Mouse (Mus musculus): Measurements from ENCODE around the gene Gabbr2. TPM values are rescaled to one million over a fixed set of nuclear protein-coding genes. Genes with fewer than 3 reads are reported as not detected.

The Gabbr2 gene
- polyA plus RNA-seq, 1 experiment from 2014 or later = 0.88 TPM

DNA sequence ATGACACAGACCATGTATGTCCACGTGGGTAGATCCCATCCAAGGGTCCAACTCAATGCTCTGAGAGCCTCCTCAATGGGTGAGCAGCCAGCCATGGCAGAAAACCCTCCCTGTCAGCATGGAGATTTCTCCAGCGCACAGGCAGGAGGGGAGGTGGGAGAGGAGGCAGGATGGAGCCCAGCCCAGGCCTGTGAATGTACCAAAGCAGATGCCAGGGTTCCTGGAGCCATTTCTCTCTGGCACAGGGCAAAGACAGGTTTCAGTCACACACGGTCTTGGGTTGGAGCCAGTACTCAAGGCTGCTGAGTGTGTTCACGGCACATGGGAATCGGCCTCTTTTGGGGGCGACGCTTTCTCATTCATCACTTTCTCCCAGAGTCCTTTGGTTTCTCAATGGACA is 189.3 kb downstream of the Gabbr2 start:
- no peak overlapping the region for H3K27ac ChIP-seq
- H3K4me2 ChIP-seq = no peak overlapping the region
- WGBS = 88% methylated on average over 7 of the region's 7 CpGs
- no peaks in the 10 kb centered on the region for H3K36me3 ChIP-seq (ENCODE audit: poor library complexity, severe bottlenecking)
- ATAC-seq = no peak
- H3K4me1 ChIP-seq = peaks cover 9% of the 10 kb centered on the region
- no peaks in the 10 kb centered on the region for H3K9me3 ChIP-seq (replicated peaks)
- H3K27me3 ChIP-seq = no peaks in the 10 kb centered on the region
- no peak overlapping the region for H3K4me3 ChIP-seq
- H3K9ac ChIP-seq = no peak overlapping the region

- peaks cover 2% of the 10 kb centered on the region for H3K4me1 ChIP-seq
Measured at GRCm38 (mm10) chr4:46799904-46800303, 191.8 kb downstream of the Gabbr2 start.

GRCm38 (mm10) chr4:46795707-46796106 is 196.0 kb downstream of the Gabbr2 start:
- Histone ChIP-seq H3K36me3 (ENCODE audit: poor library complexity, severe bottlenecking) (no peaks in the 10 kb centered on the region), H3K4me2 (no peak overlapping the region), H3K27ac (no peak overlapping the region), H3K4me1 (no peaks in the 10 kb centered on the region), H3K4me3 (no peak overlapping the region), H3K9me3 (replicated peaks) (no peaks in the 10 kb centered on the region), H3K27me3 (no peaks in the 10 kb centered on the region), H3K9ac (no peak overlapping the region)
- ATAC-seq = no peak
- WGBS = 61% methylated on average over 7 of the region's 7 CpGs

More at GRCm38 (mm10) chr4:46799904-46800303, 191.8 kb downstream of the Gabbr2 start:
- ATAC-seq = no peak
- no peak overlapping the region for H3K27ac ChIP-seq
- no peaks in the 10 kb centered on the region for H3K36me3 ChIP-seq (ENCODE audit: poor library complexity, severe bottlenecking)
- H3K9me3 ChIP-seq (replicated peaks) = no peaks in the 10 kb centered on the region
- H3K4me2 ChIP-seq = no peak overlapping the region
- H3K27me3 ChIP-seq = no peaks in the 10 kb centered on the region
- no peak overlapping the region for H3K4me3 ChIP-seq
- H3K9ac ChIP-seq = no peak overlapping the region
- 39% methylated on average over 4 of the region's 4 CpGs for WGBS

GRCm38 (mm10) chr4:46794583-46794982 is 197.1 kb downstream of the Gabbr2 start:
- Histone ChIP-seq H3K9ac (no peak overlapping the region), H3K4me1 (no peaks in the 10 kb centered on the region), H3K27me3 (no peaks in the 10 kb centered on the region), H3K27ac (no peak overlapping the region), H3K4me2 (no peak overlapping the region), H3K36me3 (ENCODE audit: poor library complexity, severe bottlenecking) (no peaks in the 10 kb centered on the region), H3K4me3 (no peak overlapping the region), H3K9me3 (replicated peaks) (no peaks in the 10 kb centered on the region)
- 90% methylated on average over 7 of the region's 7 CpGs for WGBS
- ATAC-seq = no peak

DNA sequence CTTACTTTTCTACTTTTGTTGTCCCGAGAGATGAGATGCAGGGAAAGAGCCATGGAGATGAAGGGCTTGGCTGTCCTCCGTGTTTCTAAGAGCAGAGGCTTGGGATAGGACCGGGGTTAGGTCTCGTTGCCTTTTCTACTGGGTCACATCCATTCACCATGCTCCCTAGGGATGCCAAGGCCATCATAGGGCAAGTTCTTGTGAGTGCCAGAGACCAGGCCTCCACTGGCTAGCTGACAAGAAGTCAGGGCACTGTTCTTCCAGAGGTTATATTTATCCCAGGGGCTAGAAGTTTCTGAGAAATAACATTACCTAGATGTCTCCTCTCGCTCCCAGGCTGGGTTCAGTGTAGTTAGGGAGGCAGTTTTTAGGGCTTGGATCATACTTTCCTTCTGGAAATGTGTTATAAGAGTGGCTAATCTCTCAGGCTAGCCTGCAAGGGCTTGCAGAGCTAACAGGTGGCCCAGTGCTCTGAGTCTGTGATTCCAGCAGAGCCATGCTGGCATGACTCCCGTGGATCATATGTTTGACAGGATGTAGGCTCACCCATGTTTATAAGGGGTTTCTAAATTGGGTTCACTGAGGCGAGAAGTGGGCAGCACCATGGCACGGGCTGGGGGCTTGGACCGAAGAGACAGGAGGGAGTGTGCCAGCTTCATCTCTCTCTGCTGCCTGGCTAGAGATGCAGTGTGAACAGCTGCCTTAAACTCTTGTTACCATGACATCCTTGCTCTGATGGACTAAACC is 199.2 kb downstream of the Gabbr2 start:
- no peak overlapping the region for H3K9ac ChIP-seq
- H3K4me1 ChIP-seq = no peaks in the 10 kb centered on the region
- H3K4me3 ChIP-seq = no peak overlapping the region
- 87% methylated on average over 9 of the region's 9 CpGs for WGBS
- no peak for ATAC-seq
- H3K4me2 ChIP-seq = no peak overlapping the region
- no peaks in the 10 kb centered on the region for H3K36me3 ChIP-seq (ENCODE audit: poor library complexity, severe bottlenecking)
- H3K9me3 ChIP-seq (replicated peaks) = no peaks in the 10 kb centered on the region
- H3K27ac ChIP-seq = no peak overlapping the region
- no peaks in the 10 kb centered on the region for H3K27me3 ChIP-seq

- H3K27ac ChIP-seq = no peak overlapping the region
- no peak overlapping the region for H3K4me2 ChIP-seq
- WGBS = 82% methylated on average over 14 of the region's 14 CpGs
- no peak overlapping the region for H3K4me3 ChIP-seq
- no peaks in the 10 kb centered on the region for H3K27me3 ChIP-seq
- H3K36me3 ChIP-seq (ENCODE audit: poor library complexity, severe bottlenecking) = no peaks in the 10 kb centered on the region
- no peak for ATAC-seq
- H3K9ac ChIP-seq = no peak overlapping the region
- H3K9me3 ChIP-seq (replicated peaks) = no peaks in the 10 kb centered on the region
- no peaks in the 10 kb centered on the region for H3K4me1 ChIP-seq
Measured at GRCm38 (mm10) chr4:46791268-46791951, 200.3 kb downstream of the Gabbr2 start.

DNA sequence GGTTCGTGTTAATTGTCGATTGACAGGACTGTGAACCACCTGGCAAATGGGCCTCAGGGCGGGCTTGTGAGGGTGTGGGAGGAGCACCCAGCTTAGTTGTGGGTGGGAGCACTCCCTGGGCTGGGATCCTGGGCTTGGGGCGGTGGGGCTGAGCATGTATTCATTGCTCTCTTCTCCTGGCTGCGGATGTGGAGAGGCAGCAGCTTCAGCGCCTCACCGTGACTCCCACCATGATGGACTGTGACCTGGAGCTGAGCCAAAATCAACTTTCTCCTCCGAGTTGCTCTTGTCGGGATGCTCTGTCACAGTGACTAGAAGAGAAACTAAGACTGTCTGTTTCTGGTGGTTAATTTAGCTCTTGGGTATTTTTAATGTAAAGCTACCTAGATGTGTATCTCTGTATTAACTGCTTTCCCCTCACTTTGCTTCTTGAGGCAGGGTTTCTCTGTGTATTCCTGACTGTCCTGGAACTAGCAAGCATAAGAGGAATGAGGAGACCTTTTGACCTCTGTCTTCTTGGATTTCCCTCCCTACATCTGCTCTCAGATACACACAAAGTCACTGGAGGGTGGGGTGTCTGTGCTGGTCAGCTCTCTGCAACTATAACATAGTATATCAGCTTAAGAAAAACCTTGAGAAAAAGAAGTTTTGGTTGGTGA is 200.9 kb downstream of the Gabbr2 start:
- Histone ChIP-seq H3K27me3 (no peaks in the 10 kb centered on the region), H3K4me2 (no peak overlapping the region), H3K9me3 (replicated peaks) (no peaks in the 10 kb centered on the region), H3K9ac (no peak overlapping the region), H3K4me1 (no peaks in the 10 kb centered on the region), H3K4me3 (no peak overlapping the region), H3K27ac (no peak overlapping the region), H3K36me3 (ENCODE audit: poor library complexity, severe bottlenecking) (no peaks in the 10 kb centered on the region)
- 78% methylated on average over 9 of the region's 9 CpGs for WGBS
- no peak for ATAC-seq

DNA sequence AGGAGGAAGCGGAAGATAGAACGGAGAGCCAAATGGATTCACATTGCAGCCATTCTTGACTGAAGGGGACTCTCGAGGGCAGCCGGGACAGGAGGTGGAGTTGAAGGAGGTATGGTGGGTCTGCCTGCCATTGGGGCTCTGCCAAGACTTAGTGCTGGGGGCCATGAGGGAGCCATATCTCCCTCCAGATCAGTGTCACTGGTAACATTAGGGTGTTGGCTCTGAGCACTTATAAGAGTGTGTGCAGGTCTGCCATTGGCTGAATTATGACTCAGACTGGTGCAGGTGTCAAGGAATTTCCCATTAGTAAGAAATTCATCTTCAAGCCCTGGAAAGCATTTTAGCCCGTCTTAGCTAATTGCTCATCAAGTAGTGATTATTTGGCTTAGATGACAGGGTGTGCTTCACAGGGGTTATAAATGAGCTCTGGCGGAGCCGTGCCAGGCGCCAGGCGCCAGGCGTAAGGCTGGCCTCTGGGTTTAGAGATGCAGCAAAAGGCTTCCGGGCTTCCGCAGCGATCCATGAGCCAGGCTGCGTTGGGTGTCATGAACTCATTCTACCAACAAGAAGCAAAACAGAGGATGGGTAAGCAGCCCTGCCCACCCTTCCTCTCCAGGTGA is 207.1 kb downstream of the Gabbr2 start:
- no peaks in the 10 kb centered on the region for H3K27me3 ChIP-seq
- no peak overlapping the region for H3K9ac ChIP-seq
- no peaks in the 10 kb centered on the region for H3K36me3 ChIP-seq (ENCODE audit: poor library complexity, severe bottlenecking)
- H3K9me3 ChIP-seq (replicated peaks) = no peaks in the 10 kb centered on the region
- no peak overlapping the region for H3K27ac ChIP-seq
- no peak overlapping the region for H3K4me2 ChIP-seq
- no peaks in the 10 kb centered on the region for H3K4me1 ChIP-seq
- 83% methylated on average over 14 of the region's 14 CpGs for WGBS
- H3K4me3 ChIP-seq = no peak overlapping the region
- ATAC-seq = 0 out of 2 replicates have a peak, but pooled peaks have one; percentile 48

- 61% methylated on average over 6 of the region's 6 CpGs for WGBS
- Histone ChIP-seq H3K4me2 (no peak overlapping the region), H3K9ac (no peak overlapping the region)
Measured at GRCm38 (mm10) chr4:46781109-46781508, 210.6 kb downstream of the Gabbr2 start.

DNA sequence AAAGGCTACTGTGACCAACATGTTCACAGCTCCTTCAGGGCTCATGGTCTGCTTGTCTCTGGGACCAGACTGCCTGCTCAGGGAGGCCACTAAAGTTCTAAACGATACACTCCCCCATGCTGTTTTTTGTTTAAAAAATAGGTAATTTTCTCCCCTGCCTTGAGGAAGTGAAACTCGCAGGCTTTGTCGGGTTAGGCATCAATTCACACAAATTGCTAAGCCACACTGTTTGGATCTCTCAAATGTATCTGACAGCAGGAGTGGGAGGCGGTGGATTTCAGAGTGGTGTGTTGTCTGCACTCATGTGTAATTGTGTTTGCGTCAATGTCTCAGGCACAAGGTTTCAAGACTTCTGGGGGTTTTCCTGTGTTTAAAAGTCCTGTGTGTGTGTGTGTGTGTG is 215.7 kb downstream of the Gabbr2 start:
- Histone ChIP-seq H3K27me3 (no peaks in the 10 kb centered on the region), H3K36me3 (ENCODE audit: poor library complexity, severe bottlenecking) (no peaks in the 10 kb centered on the region)
- no peak for ATAC-seq

More at GRCm38 (mm10) chr4:46781109-46781508, 210.6 kb downstream of the Gabbr2 start:
- H3K9me3 ChIP-seq (replicated peaks) = no peaks in the 10 kb centered on the region
- H3K4me1 ChIP-seq = no peaks in the 10 kb centered on the region
- no peak overlapping the region for H3K4me3 ChIP-seq
- H3K27me3 ChIP-seq = no peaks in the 10 kb centered on the region
- ATAC-seq = no peak
- no peak overlapping the region for H3K27ac ChIP-seq
- no peaks in the 10 kb centered on the region for H3K36me3 ChIP-seq (ENCODE audit: poor library complexity, severe bottlenecking)

DNA sequence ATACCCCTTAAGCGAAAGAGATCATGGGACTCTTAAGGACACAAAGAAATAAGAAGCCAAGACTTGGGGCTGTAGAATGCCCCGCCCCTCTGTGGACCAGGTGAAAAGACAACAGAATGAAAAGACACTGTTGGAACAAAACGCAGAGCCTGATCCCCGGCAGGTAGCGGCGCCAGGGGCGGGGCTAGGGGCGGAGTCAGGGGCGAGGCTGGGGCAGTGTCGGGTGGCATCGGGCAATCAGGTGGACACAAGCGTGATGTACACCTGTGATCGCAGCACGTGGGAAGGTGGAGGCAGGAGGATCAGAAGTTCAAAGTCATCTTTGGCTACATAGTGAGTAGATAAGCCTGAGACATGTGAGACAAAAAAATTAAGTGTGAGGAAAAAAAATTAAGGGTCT is 217.0 kb downstream of the Gabbr2 start:
- no peaks in the 10 kb centered on the region for H3K36me3 ChIP-seq (ENCODE audit: poor library complexity, severe bottlenecking)
- 15% methylated on average over 14 of the region's 14 CpGs for WGBS
- no peak overlapping the region for H3K4me2 ChIP-seq
- H3K27ac ChIP-seq = no peak overlapping the region
- no peaks in the 10 kb centered on the region for H3K9me3 ChIP-seq (replicated peaks)
- H3K4me1 ChIP-seq = no peaks in the 10 kb centered on the region
- no peak overlapping the region for H3K9ac ChIP-seq
- H3K27me3 ChIP-seq = no peaks in the 10 kb centered on the region
- no peak overlapping the region for H3K4me3 ChIP-seq
- no peak for ATAC-seq

More for the DNA sequence above, 215.7 kb downstream of the Gabbr2 start:
- 79% methylated on average over 5 of the region's 5 CpGs for WGBS
- Histone ChIP-seq H3K4me2 (no peak overlapping the region), H3K9me3 (replicated peaks) (no peaks in the 10 kb centered on the region), H3K4me3 (no peak overlapping the region), H3K4me1 (no peaks in the 10 kb centered on the region), H3K27ac (no peak overlapping the region), H3K9ac (no peak overlapping the region)

GRCm38 (mm10) chr4:46773243-46773642 is 218.4 kb downstream of the Gabbr2 start:
- H3K27ac ChIP-seq = no peak overlapping the region
- WGBS = 80% methylated on average over 3 of the region's 3 CpGs
- no peak for ATAC-seq
- no peaks in the 10 kb centered on the region for H3K4me1 ChIP-seq
- H3K4me2 ChIP-seq = no peak overlapping the region
- H3K9me3 ChIP-seq (replicated peaks) = no peaks in the 10 kb centered on the region
- no peak overlapping the region for H3K4me3 ChIP-seq
- H3K36me3 ChIP-seq (ENCODE audit: poor library complexity, severe bottlenecking) = no peaks in the 10 kb centered on the region
- H3K9ac ChIP-seq = no peak overlapping the region
- no peaks in the 10 kb centered on the region for H3K27me3 ChIP-seq
